Mouse (Mus musculus): Measurements from ENCODE around the gene Kmt2e. TPM values are rescaled to one million over a fixed set of nuclear protein-coding genes. Genes with fewer than 3 reads are reported as not detected.
A peak's percentile ranks its signal among the peaks of the same experiment; 100 is the strongest.

Kmt2e gene
- polyA plus RNA-seq, 2 experiments, result 37.3 to 87.2 TPM

GRCm38 (mm10) chr5:23434598-23435481, 599 bp downstream of the Kmt2e start:
- peak; percentile 66 for DNase-seq (ENCODE audit: low spot score)
- Histone ChIP-seq H3K4me1 (ENCODE audit: control insufficient read depth, insufficient read depth, low read length) (peaks cover 24% of the 10 kb centered on the region), H3K4me2 (replicated peaks; ENCODE audit: low read depth, low read length, severe bottlenecking) (peak overlapping the region; percentile 60), H3K27me3 (ENCODE audit: control insufficient read depth, insufficient read depth, low read length) (no peaks in the 10 kb centered on the region), H3K27ac (replicated peaks; ENCODE audit: low read depth, low read length) (peak overlapping the region; percentile 100), H3K4me3 (replicated peaks; ENCODE audit: low read length) (peak overlapping the region; percentile 82), H3K36me3 (ENCODE audit: control insufficient read depth, insufficient read depth, low read length) (no peaks in the 10 kb centered on the region), H3K9me3 (ENCODE audit: control insufficient read depth, low read length) (no peaks in the 10 kb centered on the region), H3K9ac (ENCODE audit: low read depth, low read length, severe bottlenecking) (peak overlapping the region; percentile 99)
- WGBS, result under 1% methylated on average over 45 of the region's 46 CpGs
- peak; percentile 49; the same call in 1 of the 2 replicates for TF ChIP-seq POLR2A (IDR thresholded peaks at IDR 0.05; ENCODE audit: borderline replicate concordance, extremely low read depth, insufficient read depth, insufficient read length)
- ATAC-seq (ENCODE audit: low FRiP score, low read depth), result no peak

DNA sequence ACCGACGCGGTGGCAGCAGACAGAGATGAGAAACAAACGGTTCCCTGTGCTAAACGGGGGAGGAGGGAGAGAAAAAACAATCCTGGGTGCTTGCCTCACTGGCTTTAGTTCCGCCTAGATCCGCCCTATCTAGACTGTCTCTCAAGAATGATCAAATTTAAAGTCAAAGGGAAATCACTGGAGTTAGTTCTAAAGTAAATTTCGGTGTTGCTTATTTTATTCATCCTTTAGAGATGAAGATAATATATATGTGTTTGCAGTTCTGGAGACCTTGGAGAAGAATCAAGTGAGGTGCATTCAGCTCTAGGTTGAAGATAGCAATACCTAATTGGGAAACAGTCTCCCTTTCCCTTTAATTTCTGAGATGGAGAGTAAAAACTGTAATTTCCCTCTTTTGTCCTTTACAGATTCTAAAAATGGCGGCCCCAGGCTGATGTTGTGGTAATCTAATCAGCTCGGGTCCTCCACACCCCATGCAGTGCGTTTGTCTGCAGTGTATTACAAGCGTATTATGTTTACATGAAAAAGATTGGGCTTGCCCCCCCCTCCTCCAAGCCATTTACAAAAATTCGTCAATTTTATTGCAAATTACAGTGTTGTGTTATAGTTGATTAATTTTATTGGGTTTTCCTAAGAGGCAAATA, 1.4 kb downstream of the Kmt2e start:
- Histone ChIP-seq H3K27ac (replicated peaks; ENCODE audit: low read depth, low read length) (peak overlapping the region; percentile 100), H3K9me3 (ENCODE audit: control insufficient read depth, low read length) (no peaks in the 10 kb centered on the region), H3K9ac (ENCODE audit: low read depth, low read length, severe bottlenecking) (peak overlapping the region; percentile 99), H3K27me3 (ENCODE audit: control insufficient read depth, insufficient read depth, low read length) (no peaks in the 10 kb centered on the region), H3K4me1 (ENCODE audit: control insufficient read depth, insufficient read depth, low read length) (peaks cover 16% of the 10 kb centered on the region), H3K36me3 (ENCODE audit: control insufficient read depth, insufficient read depth, low read length) (no peaks in the 10 kb centered on the region), H3K4me2 (replicated peaks; ENCODE audit: low read depth, low read length, severe bottlenecking) (peak overlapping the region; percentile 60), H3K4me3 (replicated peaks; ENCODE audit: low read length) (peak overlapping the region; percentile 82)
- no peak for TF ChIP-seq POLR2A (IDR thresholded peaks at IDR 0.05; ENCODE audit: borderline replicate concordance, extremely low read depth, insufficient read depth, insufficient read length)
- under 1% methylated on average over 13 of the region's 13 CpGs for WGBS
- peak; percentile 74 for DNase-seq (ENCODE audit: low spot score)
- ATAC-seq (ENCODE audit: low FRiP score, low read depth), result no peak

DNA sequence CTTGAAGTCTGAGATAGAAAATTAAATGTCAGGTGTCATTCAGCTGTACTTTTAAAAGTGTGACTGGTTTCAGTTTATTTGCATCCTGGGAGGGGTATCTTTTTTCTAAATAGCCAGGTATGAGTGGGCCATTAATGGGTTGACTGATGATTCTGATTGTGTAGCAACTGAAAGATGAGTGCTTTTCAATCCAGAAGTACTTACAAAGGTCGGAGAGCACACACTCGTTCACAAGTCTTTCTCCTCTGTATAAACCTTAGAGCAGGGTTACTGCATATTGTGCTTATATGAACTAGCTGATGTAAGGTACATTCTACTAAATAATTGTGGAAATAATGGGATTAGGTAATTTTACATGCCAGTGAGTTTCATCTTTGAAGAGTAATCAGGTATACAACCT, 2.5 kb downstream of the Kmt2e start:
- H3K27ac ChIP-seq (replicated peaks; ENCODE audit: low read depth, low read length), result no peak overlapping the region
- WGBS, result 14% methylated on average over 2 of the region's 2 CpGs
- ATAC-seq (ENCODE audit: low FRiP score, low read depth), result no peak
- no peak for DNase-seq (ENCODE audit: low spot score)
- no peaks in the 10 kb centered on the region for H3K9me3 ChIP-seq (ENCODE audit: control insufficient read depth, low read length)
- H3K9ac ChIP-seq (ENCODE audit: low read depth, low read length, severe bottlenecking), result peak overlapping the region; percentile 99; the same call in 1 of the 2 replicates
- peak overlapping the region; percentile 82 for H3K4me3 ChIP-seq (replicated peaks; ENCODE audit: low read length)
- H3K4me1 ChIP-seq (ENCODE audit: control insufficient read depth, insufficient read depth, low read length), result peaks cover 10% of the 10 kb centered on the region
- no peaks in the 10 kb centered on the region for H3K27me3 ChIP-seq (ENCODE audit: control insufficient read depth, insufficient read depth, low read length)
- H3K4me2 ChIP-seq (replicated peaks; ENCODE audit: low read depth, low read length, severe bottlenecking), result peak overlapping the region; percentile 60
- no peak for TF ChIP-seq POLR2A (IDR thresholded peaks at IDR 0.05; ENCODE audit: borderline replicate concordance, extremely low read depth, insufficient read depth, insufficient read length)
- no peaks in the 10 kb centered on the region for H3K36me3 ChIP-seq (ENCODE audit: control insufficient read depth, insufficient read depth, low read length)

DNA sequence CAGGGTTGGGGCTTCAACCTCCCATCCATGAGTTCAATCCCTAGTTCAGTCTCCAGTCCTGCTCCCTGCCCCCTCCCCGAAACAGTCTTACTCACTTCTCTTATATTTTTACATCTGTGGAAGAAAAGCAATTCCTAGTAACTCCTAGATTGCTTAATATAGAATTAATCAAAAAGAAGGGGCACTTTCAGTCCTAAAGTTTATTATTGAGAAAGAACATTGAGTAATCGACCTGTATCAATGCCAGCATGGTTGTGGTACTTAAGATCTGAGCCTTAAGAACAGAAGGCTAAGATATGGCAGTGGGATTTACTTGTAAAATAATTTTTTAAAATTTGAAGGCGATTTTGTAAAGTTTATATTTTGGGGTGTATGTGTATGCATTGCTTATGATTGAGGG, 5.6 kb downstream of the Kmt2e start:
- WGBS, result 81% methylated on average over 3 of the region's 3 CpGs

DNA sequence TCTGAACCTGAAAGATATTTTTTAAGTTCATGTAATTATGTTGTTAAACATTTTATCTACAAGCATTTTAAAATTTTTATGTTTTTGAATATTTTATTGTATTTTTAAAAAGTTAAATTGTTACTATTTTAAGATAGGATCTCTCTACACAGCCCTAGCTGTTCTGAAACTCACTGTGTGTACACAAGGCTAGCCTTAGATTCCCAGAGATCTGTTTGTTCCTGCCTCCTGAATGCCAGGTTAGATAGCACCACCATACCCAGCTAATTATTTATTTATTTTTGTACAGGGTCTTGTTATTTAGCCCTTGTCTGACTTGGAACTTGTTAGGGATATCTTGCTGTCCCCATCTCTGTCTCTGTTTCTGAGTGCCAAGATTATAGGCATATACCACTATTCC, 6.3 kb downstream of the Kmt2e start:
- TF ChIP-seq POLR2A (IDR thresholded peaks at IDR 0.05; ENCODE audit: borderline replicate concordance, extremely low read depth, insufficient read depth, insufficient read length), result no peak
- 0 out of 2 replicates have a peak, but pooled peaks cover 3% of the 10 kb centered on the region for H3K36me3 ChIP-seq (ENCODE audit: control insufficient read depth, insufficient read depth, low read length)
- no peaks in the 10 kb centered on the region for H3K27me3 ChIP-seq (ENCODE audit: control insufficient read depth, insufficient read depth, low read length)
- H3K4me1 ChIP-seq (ENCODE audit: control insufficient read depth, insufficient read depth, low read length), result peaks cover 10% of the 10 kb centered on the region
- ATAC-seq (ENCODE audit: low FRiP score, low read depth), result no peak
- no peaks in the 10 kb centered on the region for H3K9me3 ChIP-seq (ENCODE audit: control insufficient read depth, low read length)
- H3K9ac ChIP-seq (ENCODE audit: low read depth, low read length, severe bottlenecking), result no peak overlapping the region
- H3K27ac ChIP-seq (replicated peaks; ENCODE audit: low read depth, low read length), result no peak overlapping the region
- H3K4me2 ChIP-seq (replicated peaks; ENCODE audit: low read depth, low read length, severe bottlenecking), result no peak overlapping the region
- H3K4me3 ChIP-seq (replicated peaks; ENCODE audit: low read length), result no peak overlapping the region
- no peak for DNase-seq (ENCODE audit: low spot score)

More for the DNA sequence above, 5.6 kb downstream of the Kmt2e start:
- Histone ChIP-seq H3K27me3 (ENCODE audit: control insufficient read depth, insufficient read depth, low read length) (no peaks in the 10 kb centered on the region), H3K27ac (replicated peaks; ENCODE audit: low read depth, low read length) (no peak overlapping the region), H3K9ac (ENCODE audit: low read depth, low read length, severe bottlenecking) (no peak overlapping the region), H3K9me3 (ENCODE audit: control insufficient read depth, low read length) (no peaks in the 10 kb centered on the region), H3K4me2 (replicated peaks; ENCODE audit: low read depth, low read length, severe bottlenecking) (no peak overlapping the region), H3K4me3 (replicated peaks; ENCODE audit: low read length) (no peak overlapping the region), H3K36me3 (ENCODE audit: control insufficient read depth, insufficient read depth, low read length) (0 out of 2 replicates have a peak, but pooled peaks cover 3% of the 10 kb centered on the region), H3K4me1 (ENCODE audit: control insufficient read depth, insufficient read depth, low read length) (peaks cover 10% of the 10 kb centered on the region)
- DNase-seq (ENCODE audit: low spot score), result no peak
- ATAC-seq (ENCODE audit: low FRiP score, low read depth), result no peak
- TF ChIP-seq POLR2A (IDR thresholded peaks at IDR 0.05; ENCODE audit: borderline replicate concordance, extremely low read depth, insufficient read depth, insufficient read length), result no peak

All from limb, embryonic 14.5 days (tissue).